Mouse (Mus musculus) embryonic facial prominence, embryonic 11.5 days (tissue): ENCODE measurements at regions not wholly inside any gene's neighbourhood (a gene's known extent, or its start where the extent isn't known, plus 50 kb on each side); places are given as distances from the start of the nearest gene placed in this dataset.

Source experiments
- ATAC-seq: fragments of 200-750 bp; cut with Nextera tagmentation; replicated peaks from 2 replicates; pipeline ENCODE4 v1.8.0; 2017; ENCODE audit warnings: low read depth; ENCODE audit not compliant: insufficient number of reproducible peaks, low FRiP score, low TSS enrichment
- DNase-seq: peaks from one replicate; pipeline ENCODE4 v3.0.0-alpha.2; 2015; ENCODE audit warnings: low spot score
- H3K27ac ChIP-seq: fragments of 300-500 bp; sonication (generic); replicated peaks from 2 replicates; pipeline ENCODE4 v1.5.1; 2014; ENCODE audit warnings: mild to moderate bottlenecking, low read depth, low read length, control low read depth
- H3K27me3 ChIP-seq: fragments of 300-500 bp; sonication (generic); 2 replicates; pipeline ENCODE4 v1.6.1; 2014; ENCODE audit warnings: mild to moderate bottlenecking, low read length, moderate library complexity, mixed read lengths; ENCODE audit not compliant: control insufficient read depth, insufficient read depth
- H3K36me3 ChIP-seq: fragments of 300-500 bp; sonication (generic); replicated peaks from 2 replicates; pipeline ENCODE4 v1.6.1; 2014; ENCODE audit warnings: low read depth, mild to moderate bottlenecking, low read length, moderate library complexity, mixed read lengths; ENCODE audit not compliant: control insufficient read depth, insufficient read depth
- H3K4me1 ChIP-seq: fragments of 300-500 bp; sonication (generic); 2 replicates; pipeline ENCODE4 v1.6.1; 2014; ENCODE audit warnings: low read length, mixed read lengths; ENCODE audit not compliant: control insufficient read depth, insufficient read depth
- H3K4me2 ChIP-seq: fragments of 300-500 bp; sonication (generic); 2 replicates; pipeline ENCODE4 v1.6.1; 2014; ENCODE audit warnings: low read depth, mild to moderate bottlenecking, control low read depth, low read length, moderate library complexity
- H3K4me3 ChIP-seq: fragments of 300-500 bp; sonication (generic); 2 replicates; pipeline ENCODE4 v1.5.1; 2014; ENCODE audit warnings: low read depth, low read length, control low read depth
- H3K9ac ChIP-seq: fragments of 300-500 bp; sonication (generic); replicated peaks from 2 replicates; pipeline ENCODE4 v1.6.1; 2014; ENCODE audit warnings: mild to moderate bottlenecking, control low read depth, low read length
- H3K9me3 ChIP-seq: fragments of 300-500 bp; sonication (generic); replicated peaks from 2 replicates; pipeline ENCODE4 v1.6.1; 2016; ENCODE audit warnings: mild to moderate bottlenecking, low read length, inconsistent platforms, mixed read lengths; ENCODE audit not compliant: control insufficient read depth
- WGBS: fragments of 180-500 bp; shearing (Covaris S2); extraction: QIAGEN DNeasy Blood & Tissue Kit; methylation state at CpG from one replicate; pipeline ENCODE4 v1.1.7; 2014; 5-methylcytosine and 5-hydroxymethylcytosine counted together

DNA sequence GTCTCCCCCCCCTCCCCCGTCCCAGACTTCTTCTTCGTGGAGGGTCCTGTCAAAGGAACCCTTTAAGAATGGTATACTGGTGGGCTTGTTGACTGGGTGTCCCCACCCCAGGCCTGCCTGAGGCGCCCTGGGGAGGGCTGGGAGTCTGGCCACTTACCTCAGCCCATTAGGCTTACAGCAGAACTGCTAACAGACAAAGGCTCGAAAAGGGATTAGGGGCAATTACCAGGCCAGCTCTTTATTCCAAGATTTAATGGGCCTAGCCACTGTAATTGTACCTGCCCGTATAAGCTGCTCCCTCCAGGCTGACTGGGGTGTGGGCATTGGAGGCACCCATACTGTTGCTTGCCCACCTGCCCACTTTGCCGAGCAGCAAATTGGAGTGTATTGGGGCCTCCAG, 93.8 kb upstream of the Pitx1 start:
- Histone ChIP-seq H3K27me3 (no peaks in the 10 kb centered on the region), H3K36me3 (no peaks in the 10 kb centered on the region), H3K9ac (no peak overlapping the region), H3K27ac (no peak overlapping the region), H3K9me3 (no peaks in the 10 kb centered on the region), H3K4me2 (no peak overlapping the region), H3K4me3 (no peak overlapping the region), H3K4me1 (no peaks in the 10 kb centered on the region)
- DNase-seq: peak; percentile 5
- 40% methylated on average over 6 of the region's 6 CpGs for WGBS
- no peak for ATAC-seq

DNA sequence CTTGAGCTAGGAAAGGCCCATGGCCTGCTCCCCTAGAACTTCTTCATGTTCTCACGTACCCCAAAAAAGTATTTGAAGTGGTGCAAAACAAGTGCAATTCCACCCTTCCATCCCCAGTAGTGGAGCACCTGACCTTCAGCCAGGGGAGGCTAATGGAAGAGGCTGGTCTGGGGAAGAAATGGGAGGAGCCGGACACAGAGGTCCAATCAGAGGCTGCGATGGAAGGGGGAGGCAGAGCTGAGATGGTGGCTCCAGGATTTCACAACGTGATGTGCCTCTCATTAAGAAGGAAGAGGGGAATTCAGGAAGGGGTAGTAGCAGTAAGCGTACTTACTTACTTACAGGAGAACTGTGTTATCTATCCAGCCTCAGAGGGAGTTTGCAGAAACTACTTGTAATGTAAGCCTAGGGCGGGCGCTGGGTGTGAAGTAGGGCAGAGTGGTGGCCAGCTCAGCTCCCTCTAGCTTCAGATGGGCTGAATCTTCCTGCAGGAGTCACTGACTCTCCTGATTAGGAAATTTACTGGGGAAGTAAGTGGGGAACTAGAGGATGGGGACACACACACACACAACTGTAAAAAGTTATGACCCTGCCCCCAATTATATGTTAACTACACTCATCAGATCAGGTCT, 87.6 kb upstream of the Pitx1 start:
- H3K27me3 ChIP-seq: no peaks in the 10 kb centered on the region
- no peak overlapping the region for H3K9ac ChIP-seq
- DNase-seq: peak; percentile 59
- H3K4me1 ChIP-seq: no peaks in the 10 kb centered on the region
- WGBS: 9% methylated on average over 7 of the region's 7 CpGs
- no peaks in the 10 kb centered on the region for H3K36me3 ChIP-seq
- no peak overlapping the region for H3K4me2 ChIP-seq
- H3K9me3 ChIP-seq: no peaks in the 10 kb centered on the region
- no peak overlapping the region for H3K4me3 ChIP-seq
- ATAC-seq: no peak
- H3K27ac ChIP-seq: no peak overlapping the region

DNA sequence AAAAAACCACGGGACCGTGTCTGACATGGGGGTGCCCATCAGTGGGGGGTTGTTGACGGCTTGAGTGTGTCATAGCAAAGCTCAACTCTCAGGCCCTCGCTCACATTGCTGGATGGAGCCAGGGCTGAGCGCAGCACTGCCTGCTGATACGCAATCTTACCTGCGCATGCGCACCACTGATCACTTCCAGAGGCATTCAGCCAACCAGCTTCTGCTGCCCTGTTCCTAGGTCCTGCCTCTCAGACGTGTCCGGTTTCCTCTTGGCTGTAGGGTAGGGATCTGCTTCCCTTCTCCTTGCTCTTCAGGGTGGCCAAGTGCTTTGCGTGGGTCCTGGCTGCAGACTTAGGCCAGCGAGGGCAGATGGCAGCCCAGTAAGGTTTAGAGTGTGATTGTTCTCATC, 81.3 kb upstream of the Pitx1 start:
- Histone ChIP-seq H3K27me3 (no peaks in the 10 kb centered on the region), H3K4me1 (no peaks in the 10 kb centered on the region), H3K9me3 (no peaks in the 10 kb centered on the region), H3K36me3 (no peaks in the 10 kb centered on the region), H3K9ac (no peak overlapping the region), H3K4me2 (no peak overlapping the region), H3K27ac (no peak overlapping the region), H3K4me3 (no peak overlapping the region)
- 90% methylated on average over 12 of the region's 12 CpGs for WGBS
- ATAC-seq (no peak), DNase-seq (no peak)

DNA sequence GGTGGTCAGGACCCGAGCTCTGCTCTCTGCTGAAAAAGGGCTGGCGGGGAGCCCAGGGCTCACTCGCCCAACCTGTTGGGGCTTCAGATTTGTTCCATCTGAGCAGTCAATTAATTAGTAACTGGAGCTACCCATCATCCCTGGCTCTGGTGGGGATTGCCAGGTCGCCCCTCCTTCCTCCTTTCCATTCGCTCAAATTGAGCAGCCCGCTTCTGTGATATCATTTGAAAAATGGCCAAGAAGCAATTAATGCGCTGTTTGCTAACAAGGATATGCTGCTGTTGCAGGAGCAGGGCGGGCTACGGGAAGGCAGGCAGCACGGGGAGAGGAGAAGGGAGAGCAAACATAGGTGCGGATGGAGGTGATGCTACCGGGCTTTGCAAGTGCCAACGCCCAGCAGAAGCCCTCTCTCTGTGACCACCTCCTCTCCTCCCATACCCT, 76.3 kb upstream of the Pitx1 start:
- Histone ChIP-seq H3K4me2 (no peak overlapping the region), H3K36me3 (no peaks in the 10 kb centered on the region), H3K27me3 (no peaks in the 10 kb centered on the region), H3K9ac (no peak overlapping the region), H3K9me3 (no peaks in the 10 kb centered on the region), H3K4me1 (0 out of 2 replicates have a peak, but pooled peaks cover 3% of the 10 kb centered on the region), H3K27ac (no peak overlapping the region), H3K4me3 (no peak overlapping the region)
- no peak for DNase-seq
- WGBS: 78% methylated on average over 13 of the region's 13 CpGs
- no peak for ATAC-seq

DNA sequence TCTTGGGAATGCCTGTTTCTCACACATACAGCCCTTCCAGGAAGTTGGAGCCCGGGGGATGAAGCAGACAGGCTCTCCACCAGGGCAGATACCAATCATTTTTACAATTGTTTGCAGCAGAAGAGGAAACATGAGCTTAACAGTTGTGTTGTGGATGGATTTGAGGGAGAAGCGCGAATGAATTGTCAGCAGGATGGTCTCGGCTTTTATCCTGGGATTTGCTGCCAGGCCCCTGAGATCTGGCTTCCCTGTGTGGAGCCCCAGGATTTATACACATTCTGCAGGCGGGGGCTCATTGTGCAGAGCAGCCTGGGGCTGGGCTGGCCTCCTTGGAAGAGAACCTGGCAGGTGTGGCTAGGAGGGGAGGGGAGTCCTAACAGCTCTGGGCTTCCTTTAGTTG, 73.9 kb upstream of the Pitx1 start:
- no peak for ATAC-seq

DNA sequence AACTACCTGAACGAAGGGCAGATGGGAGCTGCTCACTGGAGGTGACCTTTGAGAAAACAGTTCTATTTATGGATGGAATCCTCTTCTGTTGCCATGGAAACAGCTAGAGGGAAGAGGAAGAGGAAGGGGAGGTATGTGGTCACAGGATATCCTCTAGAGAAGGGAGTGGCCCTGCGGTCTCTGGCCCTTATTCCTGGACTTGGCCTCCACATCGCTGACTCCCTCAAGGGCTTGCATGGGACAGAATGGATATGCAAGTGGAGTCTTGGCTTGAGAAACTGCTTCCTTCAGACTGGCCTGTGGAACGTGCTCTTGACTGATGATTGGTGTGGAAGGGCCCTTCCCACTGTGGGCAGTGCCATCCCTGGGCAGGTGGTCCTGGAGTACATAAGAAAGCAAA, 68.9 kb upstream of the Pitx1 start:
- Histone ChIP-seq H3K9ac (no peak overlapping the region), H3K4me3 (no peak overlapping the region), H3K27me3 (no peaks in the 10 kb centered on the region), H3K36me3 (no peaks in the 10 kb centered on the region), H3K9me3 (no peaks in the 10 kb centered on the region), H3K4me1 (no peaks in the 10 kb centered on the region), H3K4me2 (no peak overlapping the region), H3K27ac (no peak overlapping the region)
- 79% methylated on average over 4 of the region's 4 CpGs for WGBS
- DNase-seq (no peak), ATAC-seq (no peak)

More for the DNA sequence above, 73.9 kb upstream of the Pitx1 start:
- H3K27me3 ChIP-seq: no peaks in the 10 kb centered on the region
- no peak overlapping the region for H3K27ac ChIP-seq
- H3K36me3 ChIP-seq: no peaks in the 10 kb centered on the region
- 11% methylated on average over 5 of the region's 5 CpGs for WGBS
- no peak overlapping the region for H3K9ac ChIP-seq
- H3K9me3 ChIP-seq: no peaks in the 10 kb centered on the region
- 0 out of 2 replicates have a peak, but pooled peaks cover 3% of the 10 kb centered on the region for H3K4me1 ChIP-seq
- H3K4me3 ChIP-seq: no peak overlapping the region
- no peak overlapping the region for H3K4me2 ChIP-seq
- DNase-seq: peak; percentile 35

DNA sequence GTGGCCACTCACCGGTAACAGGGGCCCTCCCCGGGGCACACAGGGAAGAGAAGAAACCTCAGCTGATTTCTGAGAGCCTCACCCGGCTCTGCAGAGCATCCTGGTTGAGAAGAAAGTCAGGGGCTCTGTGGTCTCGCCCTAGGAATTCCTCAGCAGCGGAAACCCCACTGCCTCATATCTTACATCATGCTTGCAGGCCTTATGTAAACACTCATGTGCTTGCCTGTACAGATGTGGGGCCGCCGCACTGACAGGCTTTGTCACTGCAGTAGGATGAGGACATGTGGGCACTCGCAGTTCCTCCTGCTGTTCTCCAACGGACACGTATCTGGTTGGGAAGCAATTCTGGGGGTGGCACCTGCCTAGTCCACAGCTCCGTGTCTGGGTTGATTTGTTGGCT, 66.3 kb upstream of the Pitx1 start:
- no peaks in the 10 kb centered on the region for H3K9me3 ChIP-seq
- ATAC-seq: no peak
- WGBS: 70% methylated on average over 11 of the region's 11 CpGs
- H3K4me3 ChIP-seq: no peak overlapping the region
- H3K9ac ChIP-seq: no peak overlapping the region
- H3K27ac ChIP-seq: no peak overlapping the region
- H3K36me3 ChIP-seq: no peaks in the 10 kb centered on the region
- H3K4me1 ChIP-seq: no peaks in the 10 kb centered on the region
- no peaks in the 10 kb centered on the region for H3K27me3 ChIP-seq
- no peak for DNase-seq
- no peak overlapping the region for H3K4me2 ChIP-seq

DNA sequence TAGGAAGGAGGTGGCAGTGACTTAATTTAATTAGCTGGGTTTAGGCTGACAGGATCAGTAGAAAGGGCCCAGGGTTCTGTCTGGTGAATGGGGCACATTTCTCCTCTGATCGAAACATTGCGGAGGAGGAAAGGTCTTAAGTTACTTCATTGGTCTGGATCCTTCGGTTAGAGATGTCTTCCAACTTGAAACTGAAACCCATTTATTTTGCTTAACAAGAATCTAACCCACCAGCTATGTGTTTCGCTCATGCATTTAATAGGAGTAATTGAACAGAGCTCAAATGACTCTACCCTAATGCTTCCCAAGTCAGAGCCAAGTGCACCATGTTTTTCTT, 64.2 kb upstream of the Pitx1 start:
- no peaks in the 10 kb centered on the region for H3K36me3 ChIP-seq
- H3K9me3 ChIP-seq: no peaks in the 10 kb centered on the region
- 74% methylated on average over 4 of the region's 4 CpGs for WGBS
- no peak overlapping the region for H3K4me3 ChIP-seq
- ATAC-seq (no peak), DNase-seq (no peak)
- H3K27ac ChIP-seq: no peak overlapping the region
- H3K9ac ChIP-seq: no peak overlapping the region
- H3K4me2 ChIP-seq: no peak overlapping the region
- H3K27me3 ChIP-seq: no peaks in the 10 kb centered on the region
- H3K4me1 ChIP-seq: no peaks in the 10 kb centered on the region
